Mouse (Mus musculus) central nervous system, embryonic 14 days (tissue): Measurements from ENCODE around the gene Gm20809. TPM values are rescaled to one million over a fixed set of nuclear protein-coding genes. Genes with fewer than 3 reads are reported as not detected.

ENCODE experiments used
- polyA plus RNA-seq: library from polyadenylated mRNA; depleted of rRNA; stranded (reverse); fragments of >200 nt; gene quantifications from 2 replicates; pipeline ENCODE4 v1.2.3, GENCODE M21; 2012; rRNA removed

The Gm20809 gene
- not detected in 2 replicates for polyA plus RNA-seq

GRCm38 (mm10) chrY:24454757-24455156 lies at the start of gene Gm20809:
Gene Gm20809, plus strand, starts transcription at chrY:24455057.

